Mouse (Mus musculus) spleen, postnatal 0 days (tissue): ENCODE measurements around the gene Rspry1. TPM values are rescaled to one million over a fixed set of nuclear protein-coding genes. Genes with fewer than 3 reads are reported as not detected.

ENCODE experiments used
- polyA plus RNA-seq: library from polyadenylated mRNA; unstranded; fragments of >200 nt; fragmentation: Nextera tagmentation; extraction: Ambion mirVana; gene quantifications from 2 replicates; pipeline ENCODE4 v1.2.1, GENCODE M21; 2015

Gene Rspry1
- 20.9 and 23.0 TPM in 2 replicates for polyA plus RNA-seq

GRCm38 (mm10) chr8:94601607-94602385 lies at the start of gene Rspry1, which contains the start of gene Fam192a:
Rspry1 (plus strand) TSS chr8:94601937.
Fam192a (minus strand) TSS chr8:94601997.

GRCm38 (mm10) chr8:94666456-94667308 lies 64.9 kb downstream of the Rspry1 start, which contains the start of gene Arl2bp:
Arl2bp (plus strand) TSS chr8:94666600.

GRCm38 (mm10) chr8:94695994-94696384 lies 94.3 kb downstream of the Rspry1 start, which contains the start of gene Pllp:
Pllp (minus strand) TSS chr8:94696278.

Other genes with a start within 250 kb of the Rspry1 start
- gene Herpud1, start 215.5 kb upstream of the Rspry1 start, polyA plus RNA-seq = 54.8 and 59.1 TPM in 2 replicates
- gene Nlrc5, start 167.6 kb upstream of the Rspry1 start, polyA plus RNA-seq = 1.6 TPM in 2 replicates
- 8.8 and 9.5 TPM in 2 replicates for gene Cpne2, start 68.9 kb upstream of the Rspry1 start, polyA plus RNA-seq
- 44.7 and 46.2 TPM in 2 replicates for gene Fam192a, start 60 bp downstream of the Rspry1 start, polyA plus RNA-seq
- 63.1 and 63.7 TPM in 2 replicates for gene Arl2bp, start 64.7 kb downstream of the Rspry1 start, polyA plus RNA-seq
- 0.13 and 0.18 TPM in 2 replicates for gene Pllp, start 94.3 kb downstream of the Rspry1 start, polyA plus RNA-seq
- gene Ccl22, start 143.7 kb downstream of the Rspry1 start, polyA plus RNA-seq = 0.28 and 0.57 TPM in 2 replicates
- gene Cx3cl1, start 170.1 kb downstream of the Rspry1 start, polyA plus RNA-seq = 0.55 and 0.69 TPM in 2 replicates
- gene Ccl17, start 208.5 kb downstream of the Rspry1 start, polyA plus RNA-seq = 0.74 and 1.0 TPM in 2 replicates
- gene Coq9, start 236.4 kb downstream of the Rspry1 start, polyA plus RNA-seq = 41.9 and 42.7 TPM in 2 replicates
- 72.3 and 74.2 TPM in 2 replicates for gene Ciapin1, start 236.4 kb downstream of the Rspry1 start, polyA plus RNA-seq